Mouse (Mus musculus) activated CD4-positive, CD25-positive, alpha-beta regulatory T cell, adult 4 months (primary cell): ENCODE data around the gene Wfdc6a. TPM values are rescaled to one million over a fixed set of nuclear protein-coding genes. Genes with fewer than 3 reads are reported as not detected.

ENCODE experiments used
- ATAC-seq: one replicate; pipeline ENCODE4 v1.8.0; 2017
- polyA plus RNA-seq, 2 experiments: library from polyadenylated mRNA; unstranded; fragments of 100-300 nt; shearing (Covaris generic); gene quantifications; one replicate each; pipeline ENCODE4 v1.2.1; 2017

Gene Wfdc6a
- polyA plus RNA-seq, 2 experiments from 2014 or later, result not detected

GRCm38 (mm10) chr2:164549963-164550894, 35.0 kb downstream of the Wfdc6a start:
- ATAC-seq, result no peak

- ATAC-seq, result no peak
These were observed 35.9 kb downstream of the Wfdc6a start for GRCm38 (mm10) chr2:164549338-164549737.

GRCm38 (mm10) chr2:164544454-164545097, 40.7 kb downstream of the Wfdc6a start:
- peak; percentile 93 for ATAC-seq

GRCm38 (mm10) chr2:164543745-164544144, 41.5 kb downstream of the Wfdc6a start:
- ATAC-seq, result no peak

GRCm38 (mm10) chr2:164542598-164542997, 42.6 kb downstream of the Wfdc6a start:
- ATAC-seq, result no peak

GRCm38 (mm10) chr2:164542132-164542531, 43.1 kb downstream of the Wfdc6a start:
- ATAC-seq, result no peak

- ATAC-seq, result peak; percentile 30
These were observed 44.4 kb downstream of the Wfdc6a start for GRCm38 (mm10) chr2:164540652-164541427.

GRCm38 (mm10) chr2:164537003-164537402, 48.2 kb downstream of the Wfdc6a start:
- ATAC-seq, result no peak

GRCm38 (mm10) chr2:164534315-164534714, 50.9 kb downstream of the Wfdc6a start:
- ATAC-seq, result peak; percentile 57

- ATAC-seq, result peak; percentile 74
These were observed 54.1 kb downstream of the Wfdc6a start for GRCm38 (mm10) chr2:164531169-164531568.

Other genes with a start within 250 kb of the Wfdc6a start
- 1 to 10 TPM; 3.4 to 4.2 TPM for gene Slpi, start 196.4 kb downstream of the Wfdc6a start, polyA plus RNA-seq
- not detected for gene Rbpjl, start 182.3 kb downstream of the Wfdc6a start, polyA plus RNA-seq
- under 1 TPM in 1 of 2 experiments, not detected in 1; 0.32 TPM for gene Matn4, start 180.3 kb downstream of the Wfdc6a start, polyA plus RNA-seq
- gene Sdc4, start 141.6 kb downstream of the Wfdc6a start, polyA plus RNA-seq, result 10 to 100 TPM; 13.8 to 23.7 TPM
- 10 to 100 TPM; 29.7 to 33.4 TPM for gene Sys1, start 128.5 kb downstream of the Wfdc6a start, polyA plus RNA-seq
- 1 to 10 TPM in 1 of 2 experiments, not detected in 1; 3.7 TPM for gene Gm20458, start 124.5 kb downstream of the Wfdc6a start, polyA plus RNA-seq
- under 1 TPM in 1 of 2 experiments, not detected in 1; 0.37 TPM for gene Trp53tg5, start 111.7 kb downstream of the Wfdc6a start, polyA plus RNA-seq
- 1 to 10 TPM; 2.1 to 6.8 TPM for gene Dbndd2, start 99.3 kb downstream of the Wfdc6a start, polyA plus RNA-seq
- 10 to 100 TPM; 19.6 to 47.7 TPM for gene Pigt, start 87.9 kb downstream of the Wfdc6a start, polyA plus RNA-seq
- gene Wfdc2, start 23.0 kb downstream of the Wfdc6a start, polyA plus RNA-seq, result not detected
- gene Spint3, start 12.0 kb downstream of the Wfdc6a start, polyA plus RNA-seq, result not detected
- not detected for gene Eppin, start 8.1 kb upstream of the Wfdc6a start, polyA plus RNA-seq
- gene Wfdc6b, start 28.1 kb upstream of the Wfdc6a start, polyA plus RNA-seq, result not detected
- not detected for gene Wfdc8, start 28.2 kb upstream of the Wfdc6a start, polyA plus RNA-seq
- gene Wfdc16, start 53.3 kb upstream of the Wfdc6a start, polyA plus RNA-seq, result not detected
- gene Wfdc10, start 70.6 kb upstream of the Wfdc6a start, polyA plus RNA-seq, result not detected
- not detected for gene Wfdc9, start 71.1 kb upstream of the Wfdc6a start, polyA plus RNA-seq
- gene Wfdc11, start 88.6 kb upstream of the Wfdc6a start, polyA plus RNA-seq, result not detected
- gene Wfdc13, start 99.7 kb upstream of the Wfdc6a start, polyA plus RNA-seq, result not detected
- not detected for gene Spint4, start 113.1 kb upstream of the Wfdc6a start, polyA plus RNA-seq
- not detected for gene Spint5, start 129.9 kb upstream of the Wfdc6a start, polyA plus RNA-seq
- gene Wfdc3, start 160.5 kb upstream of the Wfdc6a start, polyA plus RNA-seq, result not detected
- 1 to 10 TPM; 6.0 to 6.5 TPM for gene Dnttip1, start 160.5 kb upstream of the Wfdc6a start, polyA plus RNA-seq
- 10 to 100 TPM; 46.3 to 68.1 TPM for gene Ube2c, start 184.5 kb upstream of the Wfdc6a start, polyA plus RNA-seq
- gene Tnnc2, start 194.5 kb upstream of the Wfdc6a start, polyA plus RNA-seq, result not detected
- gene Snx21, start 200.4 kb upstream of the Wfdc6a start, polyA plus RNA-seq, result 1 to 10 TPM; 5.0 to 5.1 TPM
- gene Acot8, start 219.4 kb upstream of the Wfdc6a start, polyA plus RNA-seq, result 10 to 100 TPM; 35.1 to 49.1 TPM
- 1 to 10 TPM; 3.8 to 5.4 TPM for gene Zswim3, start 219.7 kb upstream of the Wfdc6a start, polyA plus RNA-seq
- gene Zswim1, start 237.2 kb upstream of the Wfdc6a start, polyA plus RNA-seq, result 10 to 100 TPM; 18.0 to 19.4 TPM
- not detected for gene Spata25, start 243.1 kb upstream of the Wfdc6a start, polyA plus RNA-seq
- 100 to 1,000 TPM; 215 to 216 TPM for gene Ctsa, start 247.4 kb upstream of the Wfdc6a start, polyA plus RNA-seq
- gene Neurl2, start 248.0 kb upstream of the Wfdc6a start, polyA plus RNA-seq, result under 1 TPM in 1 of 2 experiments, not detected in 1; 0.69 TPM